Mouse (Mus musculus) left cerebral cortex, postnatal 10 days (tissue): ENCODE data around the gene Olfr376. TPM values are rescaled to one million over a fixed set of nuclear protein-coding genes. Genes with fewer than 3 reads are reported as not detected.

ENCODE experiments used
- DNase-seq, 2 experiments: peaks; one replicate each; pipeline ENCODE4 v3.0.0; 2021 to 2022; ENCODE audit warnings: low spot score in 2 of 2, mixed read lengths in 1 of 2; ENCODE audit errors: extremely low spot score in 1 of 2
- intact Hi-C: fragments of 180-260 bp; cut with DNase I; formaldehyde crosslinking; loops from one replicate; pipeline ENCODE4 v1.15.1; 2025
- total RNA-seq, 2 experiments: library from RNA; stranded (reverse); gene quantifications; 2 replicates each; pipeline ENCODE4 v1.2.3; 2021

The Olfr376 gene
- total RNA-seq = not detected

GRCm38 (mm10) chr11:73370946-73371345 lies at the start of gene Olfr376:
Olfr376 (plus strand) TSS chr11:73371246.
- intact Hi-C loops = no loop called here
- DNase-seq = no peak

- intact Hi-C loops = no loop called here
These were observed 46.9 kb upstream of the Olfr376 start for GRCm38 (mm10) chr11:73323906-73324830.

GRCm38 (mm10) chr11:73326485-73326886 lies 44.6 kb upstream of the Olfr376 start:
- DNase-seq = no peak
- intact Hi-C loops = no loop called here

More at GRCm38 (mm10) chr11:73323906-73324830, 46.9 kb upstream of the Olfr376 start:
- DNase-seq = no peak

GRCm38 (mm10) chr11:73327361-73327760 lies 43.7 kb upstream of the Olfr376 start:
- intact Hi-C loops = no loop called here

GRCm38 (mm10) chr11:73329442-73329841 lies 41.6 kb upstream of the Olfr376 start, which contains the start of the genes Aspa, Gm49340 and Spata22:
Aspa (minus strand) TSS chr11:73329596.
Gm49340 (plus strand) TSS chr11:73329741.
Spata22 (plus strand) TSS chr11:73329741.
- intact Hi-C loops = no loop called here
- no peak for DNase-seq

More at GRCm38 (mm10) chr11:73327361-73327760, 43.7 kb upstream of the Olfr376 start:
- DNase-seq = peak; percentile 7 to 18

- no peak for DNase-seq
- intact Hi-C loops = no loop called here
These were observed 37.7 kb upstream of the Olfr376 start for GRCm38 (mm10) chr11:73333357-73333756.

- intact Hi-C loops = no loop called here
- no peak for DNase-seq
These were observed 34.1 kb upstream of the Olfr376 start for GRCm38 (mm10) chr11:73336919-73337318.

- no peak for DNase-seq
- intact Hi-C loops = no loop called here
These were observed 20.6 kb upstream of the Olfr376 start, which contains the start of gene Olfr20 for GRCm38 (mm10) chr11:73350483-73350882. Olfr20 (plus strand) TSS chr11:73350783.

GRCm38 (mm10) chr11:73395374-73395773 lies 24.3 kb downstream of the Olfr376 start:
- DNase-seq = no peak
- intact Hi-C loops = no loop called here

GRCm38 (mm10) chr11:73399514-73399913 lies 28.5 kb downstream of the Olfr376 start, which contains the start of gene Olfr1:
Olfr1 (minus strand) TSS chr11:73399614.
- DNase-seq = no peak
- intact Hi-C loops = no loop called here

Other genes starting within 250 kb of the Olfr376 start
- under 1 TPM; 0.75 to 0.92 TPM for gene Haspin, start 233.0 kb upstream of the Olfr376 start, total RNA-seq
- gene P2rx5, start 210.8 kb upstream of the Olfr376 start, total RNA-seq = under 1 TPM; 0.32 to 0.54 TPM
- gene Emc6, start 194.2 kb upstream of the Olfr376 start, total RNA-seq = 10 to 100 TPM; 59.7 to 65.4 TPM
- gene Tax1bp3, start 194.2 kb upstream of the Olfr376 start, total RNA-seq = 10 to 100 TPM; 18.2 to 20.2 TPM
- gene Ctns, start 172.2 kb upstream of the Olfr376 start, total RNA-seq = 10 to 100 TPM; 17.6 to 18.2 TPM
- 1 to 10 TPM; 2.1 to 3.0 TPM for gene Shpk, start 171.8 kb upstream of the Olfr376 start, total RNA-seq
- under 1 TPM; 0.32 to 0.43 TPM for gene Trpv1, start 137.0 kb upstream of the Olfr376 start, total RNA-seq
- under 1 TPM; 0.73 to 0.79 TPM for gene Trpv3, start 103.9 kb upstream of the Olfr376 start, total RNA-seq
- 1 to 10 TPM; 3.3 to 4.2 TPM for gene Aspa, start 41.6 kb upstream of the Olfr376 start, total RNA-seq
- gene Gm49340, start 41.5 kb upstream of the Olfr376 start, total RNA-seq = not detected
- under 1 TPM in 1 of 2 experiments, not detected in 1; 0.28 TPM for gene Spata22, start 41.5 kb upstream of the Olfr376 start, total RNA-seq
- not detected for gene Olfr20, start 20.5 kb upstream of the Olfr376 start, total RNA-seq
- not detected for gene Olfr1, start 28.4 kb downstream of the Olfr376 start, total RNA-seq
- gene Olfr378, start 57.2 kb downstream of the Olfr376 start, total RNA-seq = not detected
- not detected for gene Olfr380, start 86.3 kb downstream of the Olfr376 start, total RNA-seq
- not detected for gene Olfr381, start 120.4 kb downstream of the Olfr376 start, total RNA-seq
- not detected for gene Olfr382, start 146.0 kb downstream of the Olfr376 start, total RNA-seq
- not detected for gene Olfr385, start 221.8 kb downstream of the Olfr376 start, total RNA-seq
- gene Olfr384, start 227.3 kb downstream of the Olfr376 start, total RNA-seq = not detected